Mouse (Mus musculus) midbrain, embryonic 13.5 days (tissue): ENCODE measurements around the gene Golph3l. TPM values are rescaled to one million over a fixed set of nuclear protein-coding genes. Genes with fewer than 3 reads are reported as not detected.
A peak's percentile ranks its signal among the peaks of the same experiment; 100 is the strongest.
"Not testable (repeated sequence)": the region's sequence is repeated elsewhere in the genome, so short reads cannot be mapped to it uniquely, and the experiment has no call there.

Source experiments
- ATAC-seq: fragments of 200-750 bp; cut with Nextera tagmentation; 2 replicates; pipeline ENCODE4 v1.8.0; 2017; ENCODE audit warnings: mild to moderate bottlenecking, moderate TSS enrichment, moderate library complexity
- H3K27ac ChIP-seq: fragments of 300-500 bp; sonication (generic); 2 replicates; pipeline ENCODE4 v1.5.1; 2015; ENCODE audit warnings: inconsistent platforms, mild to moderate bottlenecking, moderate library complexity
- H3K27me3 ChIP-seq: fragments of 300-500 bp; sonication (generic); 2 replicates; pipeline ENCODE4 v1.6.1; 2015; ENCODE audit warnings: mild to moderate bottlenecking, inconsistent platforms
- H3K36me3 ChIP-seq: fragments of 300-500 bp; sonication (generic); 2 replicates; pipeline ENCODE4 v1.6.1; 2015; ENCODE audit warnings: mild to moderate bottlenecking, inconsistent platforms
- H3K4me1 ChIP-seq: fragments of 300-500 bp; sonication (generic); replicated peaks from 2 replicates; pipeline ENCODE4 v1.6.1; 2015; ENCODE audit warnings: inconsistent platforms
- H3K4me2 ChIP-seq: fragments of 300-500 bp; sonication (generic); replicated peaks from 2 replicates; pipeline ENCODE4 v1.6.1; 2015; ENCODE audit warnings: moderate library complexity, mild to moderate bottlenecking, inconsistent platforms
- H3K4me3 ChIP-seq: fragments of 300-500 bp; sonication (generic); replicated peaks from 2 replicates; pipeline ENCODE4 v1.5.1; 2015; ENCODE audit warnings: mild to moderate bottlenecking, inconsistent platforms
- H3K9ac ChIP-seq: fragments of 300-500 bp; sonication (generic); replicated peaks from 2 replicates; pipeline ENCODE4 v1.6.1; 2015; ENCODE audit warnings: mild to moderate bottlenecking, inconsistent platforms
- H3K9me3 ChIP-seq: fragments of 300-500 bp; sonication (generic); 2 replicates; pipeline ENCODE4 v1.6.1; 2016; ENCODE audit warnings: mild to moderate bottlenecking, inconsistent platforms
- WGBS: fragments of 180-500 bp; shearing (Covaris S2); methylation state at CpG from one replicate; pipeline ENCODE4 v1.1.7; 2015; 5-methylcytosine and 5-hydroxymethylcytosine counted together
- polyA plus RNA-seq: library from polyadenylated mRNA; unstranded; fragments of >200 nt; fragmentation: Nextera tagmentation; extraction: Ambion mirVana; gene quantifications from 2 replicates; pipeline ENCODE4 v1.2.1, GENCODE M21; 2015

Gene Golph3l
- polyA plus RNA-seq, 1 experiment from 2014 or later, result 35.2 TPM

GRCm38 (mm10) chr3:95587754-95588603 is 755 bp upstream of the Golph3l start:
- H3K9ac ChIP-seq, result no peak overlapping the region
- H3K36me3 ChIP-seq, result peaks cover 9% of the 10 kb centered on the region
- H3K27ac ChIP-seq, result peak overlapping the region; percentile 59; the same call in 1 of the 2 replicates
- peak overlapping the region; percentile 85 for H3K4me3 ChIP-seq
- H3K4me2 ChIP-seq, result peak overlapping the region; percentile 58
- no peak for ATAC-seq
- WGBS, result 53% methylated on average over 8 of the region's 8 CpGs
- H3K9me3 ChIP-seq, result no peaks in the 10 kb centered on the region
- no peaks in the 10 kb centered on the region for H3K27me3 ChIP-seq
- peaks cover 15% of the 10 kb centered on the region for H3K4me1 ChIP-seq

GRCm38 (mm10) chr3:95598734-95599133 is 10.0 kb downstream of the Golph3l start:
- Histone ChIP-seq H3K27ac (no peak overlapping the region), H3K36me3 (peaks cover 33% of the 10 kb centered on the region), H3K4me3 (no peak overlapping the region), H3K4me1 (no peaks in the 10 kb centered on the region), H3K27me3 (no peaks in the 10 kb centered on the region), H3K9ac (no peak overlapping the region), H3K4me2 (no peak overlapping the region), H3K9me3 (no peaks in the 10 kb centered on the region)
- ATAC-seq, result no peak

GRCm38 (mm10) chr3:95601287-95601686 is 12.6 kb downstream of the Golph3l start:
- 95% methylated on average over 3 of the region's 3 CpGs for WGBS
- H3K9ac ChIP-seq, result no peak overlapping the region
- no peaks in the 10 kb centered on the region for H3K4me1 ChIP-seq
- H3K36me3 ChIP-seq, result peaks cover 26% of the 10 kb centered on the region
- no peaks in the 10 kb centered on the region for H3K27me3 ChIP-seq
- ATAC-seq, result no peak
- no peak overlapping the region for H3K27ac ChIP-seq
- H3K9me3 ChIP-seq, result no peaks in the 10 kb centered on the region
- H3K4me2 ChIP-seq, result no peak overlapping the region
- no peak overlapping the region for H3K4me3 ChIP-seq

- ATAC-seq, result no peak
- no peak overlapping the region for H3K9ac ChIP-seq
- H3K27me3 ChIP-seq, result no peaks in the 10 kb centered on the region
- H3K36me3 ChIP-seq, result peaks cover 49% of the 10 kb centered on the region
- no peak overlapping the region for H3K27ac ChIP-seq
- no peak overlapping the region for H3K4me3 ChIP-seq
- no peak overlapping the region for H3K4me2 ChIP-seq
- H3K9me3 ChIP-seq, result no peaks in the 10 kb centered on the region
- no peaks in the 10 kb centered on the region for H3K4me1 ChIP-seq
- 84% methylated on average over 3 of the region's 3 CpGs for WGBS
Measured at GRCm38 (mm10) chr3:95606096-95606495, 17.4 kb downstream of the Golph3l start.

- Histone ChIP-seq H3K9me3 (no peaks in the 10 kb centered on the region), H3K27ac (no peak overlapping the region), H3K4me1 (no peaks in the 10 kb centered on the region), H3K36me3 (peaks cover 56% of the 10 kb centered on the region), H3K9ac (no peak overlapping the region), H3K4me2 (no peak overlapping the region), H3K27me3 (no peaks in the 10 kb centered on the region), H3K4me3 (no peak overlapping the region)
- 80% methylated on average over 3 of the region's 3 CpGs for WGBS
- no peak for ATAC-seq
Measured at GRCm38 (mm10) chr3:95609195-95609594, 20.5 kb downstream of the Golph3l start.

GRCm38 (mm10) chr3:95613996-95614395 is 25.3 kb downstream of the Golph3l start:
- H3K9ac ChIP-seq, result no peak overlapping the region
- no peaks in the 10 kb centered on the region for H3K9me3 ChIP-seq
- H3K27me3 ChIP-seq, result no peaks in the 10 kb centered on the region
- no peak overlapping the region for H3K4me3 ChIP-seq
- WGBS, result 100% methylated on average over 1 of the region's 1 CpGs
- no peak for ATAC-seq
- H3K4me2 ChIP-seq, result no peak overlapping the region
- H3K4me1 ChIP-seq, result no peaks in the 10 kb centered on the region
- H3K27ac ChIP-seq, result no peak overlapping the region
- H3K36me3 ChIP-seq, result peaks cover 56% of the 10 kb centered on the region

- no peak overlapping the region for H3K4me2 ChIP-seq
- ATAC-seq, result no peak
- WGBS, result 97% methylated on average over 1 of the region's 1 CpGs
- H3K9me3 ChIP-seq, result no peaks in the 10 kb centered on the region
- no peaks in the 10 kb centered on the region for H3K27me3 ChIP-seq
- H3K4me1 ChIP-seq, result 0 out of 2 replicates have a peak, but pooled peaks cover under 1% of the 10 kb centered on the region
- no peak overlapping the region for H3K4me3 ChIP-seq
- peaks cover 51% of the 10 kb centered on the region for H3K36me3 ChIP-seq
- no peak overlapping the region for H3K27ac ChIP-seq
- H3K9ac ChIP-seq, result no peak overlapping the region
Measured at GRCm38 (mm10) chr3:95618511-95618910, 29.8 kb downstream of the Golph3l start.

- no peak overlapping the region for H3K9ac ChIP-seq
- H3K4me2 ChIP-seq, result no peak overlapping the region
- H3K4me3 ChIP-seq, result no peak overlapping the region
- H3K9me3 ChIP-seq, result no peaks in the 10 kb centered on the region
- H3K27me3 ChIP-seq, result no peaks in the 10 kb centered on the region
- no peak for ATAC-seq
- no peak overlapping the region for H3K27ac ChIP-seq
- WGBS, result 83% methylated on average over 1 of the region's 1 CpGs
- peaks cover 10% of the 10 kb centered on the region for H3K4me1 ChIP-seq
- H3K36me3 ChIP-seq, result peaks cover 38% of the 10 kb centered on the region
Measured at GRCm38 (mm10) chr3:95621241-95621640, 32.5 kb downstream of the Golph3l start.

- H3K4me2 ChIP-seq, H3K4me3 ChIP-seq, H3K27ac ChIP-seq, H3K9me3 ChIP-seq, ATAC-seq, H3K27me3 ChIP-seq, H3K9ac ChIP-seq: not testable (repeated sequence)
- peaks cover 36% of the 10 kb centered on the region for H3K36me3 ChIP-seq
- H3K4me1 ChIP-seq, result peaks cover 22% of the 10 kb centered on the region
- 95% methylated on average over 20 of the region's 20 CpGs for WGBS
Measured at GRCm38 (mm10) chr3:95622421-95622820, 33.7 kb downstream of the Golph3l start.

- H3K9ac ChIP-seq, result no peak overlapping the region
- peaks cover 29% of the 10 kb centered on the region for H3K4me1 ChIP-seq
- H3K27ac ChIP-seq, result no peak overlapping the region
- ATAC-seq, result no peak
- peaks cover 38% of the 10 kb centered on the region for H3K36me3 ChIP-seq
- no peaks in the 10 kb centered on the region for H3K9me3 ChIP-seq
- WGBS, result 60% methylated on average over 2 of the region's 2 CpGs
- no peaks in the 10 kb centered on the region for H3K27me3 ChIP-seq
- H3K4me3 ChIP-seq, result no peak overlapping the region
- no peak overlapping the region for H3K4me2 ChIP-seq
Measured at GRCm38 (mm10) chr3:95623551-95623950, 34.8 kb downstream of the Golph3l start.

GRCm38 (mm10) chr3:95623991-95624515 is 35.3 kb downstream of the Golph3l start:
- H3K27ac ChIP-seq, result peak overlapping the region; percentile 73

GRCm38 (mm10) chr3:95624628-95625503 is 36.1 kb downstream of the Golph3l start, which contains the start of gene Ensa:
Gene Ensa (plus strand): TSS chr3:95624993.
- ATAC-seq, result peak; percentile 99
- Histone ChIP-seq H3K27ac (peak within 1 kb of the TSS; percentile 87), H3K9me3 (no peaks in the 10 kb centered on the region), H3K27me3 (no peaks in the 10 kb centered on the region), H3K4me3 (peak within 1 kb of the TSS; percentile 61), H3K4me2 (peak within 1 kb of the TSS; percentile 74), H3K36me3 (peaks cover 42% of the 10 kb centered on the region), H3K4me1 (peaks cover 29% of the 10 kb centered on the region), H3K9ac (peak within 1 kb of the TSS; percentile 66)
- under 1% methylated on average over 44 of the region's 44 CpGs for WGBS

More at GRCm38 (mm10) chr3:95623991-95624515, 35.3 kb downstream of the Golph3l start:
- 75% methylated on average over 5 of the region's 5 CpGs for WGBS
- H3K9ac ChIP-seq, H3K27me3 ChIP-seq, H3K9me3 ChIP-seq: not testable (repeated sequence)
- peak overlapping the region; percentile 50 for H3K4me2 ChIP-seq
- H3K4me3 ChIP-seq, result peak overlapping the region; percentile 34
- 0 out of 2 replicates have a peak, but pooled peaks have one; percentile 2 for ATAC-seq
- H3K4me1 ChIP-seq, result peaks cover 29% of the 10 kb centered on the region
- H3K36me3 ChIP-seq, result peaks cover 40% of the 10 kb centered on the region
